Mouse (Mus musculus) kidney, adult 2 months (tissue): ENCODE results near the gene Rgl2. TPM values are rescaled to one million over a fixed set of nuclear protein-coding genes. Genes with fewer than 3 reads are reported as not detected.

Experiments used
- DNase-seq: peaks from one replicate; pipeline ENCODE4 v3.0.0; 2021
- H3K27ac ChIP-seq: fragments of 200-500 bp; 2 replicates; pipeline ENCODE4 v1.5.1; 2012; ENCODE audit warnings: low read depth, low read length, control low read depth, inconsistent platforms; ENCODE audit not compliant: insufficient read depth
- H3K27me3 ChIP-seq: fragments of 200-500 bp; replicated peaks from 2 replicates; pipeline ENCODE4 v1.6.1; 2012; ENCODE audit warnings: mild to moderate bottlenecking, moderate library complexity, low read length, inconsistent platforms; ENCODE audit not compliant: control insufficient read depth, insufficient read depth
- H3K36me3 ChIP-seq: fragments of 200-500 bp; 2 replicates; pipeline ENCODE4 v1.6.1; 2012; ENCODE audit warnings: mild to moderate bottlenecking, moderate library complexity, low read length, inconsistent platforms; ENCODE audit not compliant: control insufficient read depth, insufficient read depth
- H3K4me1 ChIP-seq: fragments of 200-500 bp; 2 replicates; pipeline ENCODE4 v1.6.1; 2011; ENCODE audit warnings: low read length; ENCODE audit not compliant: control insufficient read depth, insufficient read depth
- H3K4me3 ChIP-seq: fragments of 200-500 bp; 2 replicates; pipeline ENCODE4 v1.5.1; 2011; ENCODE audit warnings: mild to moderate bottlenecking, low read depth, low read length, control low read depth; ENCODE audit not compliant: insufficient read depth
- CTCF ChIP-seq: fragments of 200-500 bp; conservative IDR thresholded peaks from 2 replicates; pipeline ENCODE4 v1.5.1; 2011; ENCODE audit warnings: low read depth, mild to moderate bottlenecking, control low read depth, low read length, moderate library complexity, mixed read lengths; ENCODE audit not compliant: insufficient read depth, insufficient read length
- POLR2A ChIP-seq: fragments of 200-500 bp; IDR thresholded peaks from one replicate; pipeline ENCODE4 v1.6.1; 2011; ENCODE audit warnings: low read depth, low read length, control low read depth
- WGBS: fragments of 180-500 bp; shearing (Covaris S2); methylation state at CpG from one replicate; pipeline ENCODE4 v1.1.7; 2018; 5-methylcytosine and 5-hydroxymethylcytosine counted together
- polyA plus RNA-seq: library from polyadenylated mRNA; depleted of rRNA; stranded (reverse); fragments of >200 nt; gene quantifications from 2 replicates; pipeline ENCODE4 v1.2.3, GENCODE M21; 2012

Rgl2 gene
- polyA plus RNA-seq, 1 experiment, result 61.8 TPM

GRCm38 (mm10) chr17:33935422-33936055, 6.2 kb downstream of the Rgl2 start:
- WGBS, result 80% methylated on average over 21 of the region's 21 CpGs
- no peaks in the 10 kb centered on the region for H3K36me3 ChIP-seq
- H3K27ac ChIP-seq, result no peak overlapping the region
- no peaks in the 10 kb centered on the region for H3K27me3 ChIP-seq
- TF ChIP-seq CTCF (no peak), POLR2A (no peak)
- DNase-seq, result no peak
- H3K4me1 ChIP-seq, result no peaks in the 10 kb centered on the region
- no peak overlapping the region for H3K4me3 ChIP-seq

- Histone ChIP-seq H3K4me1 (no peaks in the 10 kb centered on the region), H3K27ac (no peak overlapping the region), H3K4me3 (no peak overlapping the region), H3K27me3 (no peaks in the 10 kb centered on the region), H3K36me3 (no peaks in the 10 kb centered on the region)
- 87% methylated on average over 15 of the region's 15 CpGs for WGBS
- TF ChIP-seq CTCF, result no peak
- TF ChIP-seq POLR2A, result no peak
- DNase-seq, result no peak
These were observed 7.7 kb downstream of the Rgl2 start for GRCm38 (mm10) chr17:33936993-33937392.

- 69% methylated on average over 11 of the region's 11 CpGs for WGBS
- no peak for TF ChIP-seq POLR2A
- no peak for TF ChIP-seq CTCF
- H3K4me1 ChIP-seq, result no peaks in the 10 kb centered on the region
- H3K4me3 ChIP-seq, result no peak overlapping the region
- H3K27ac ChIP-seq, result no peak overlapping the region
- no peaks in the 10 kb centered on the region for H3K27me3 ChIP-seq
- no peak for DNase-seq
- no peaks in the 10 kb centered on the region for H3K36me3 ChIP-seq
These were observed 9.4 kb downstream of the Rgl2 start for GRCm38 (mm10) chr17:33938783-33939182.

- no peaks in the 10 kb centered on the region for H3K36me3 ChIP-seq
- H3K4me1 ChIP-seq, result no peaks in the 10 kb centered on the region
- H3K27ac ChIP-seq, result peak within 1 kb of the TSS; percentile 79
- WGBS, result under 1% methylated on average over 36 of the region's 36 CpGs
- peak within 1 kb of the TSS; percentile 99 for H3K4me3 ChIP-seq
- TF ChIP-seq POLR2A, result no peak
- TF ChIP-seq CTCF, result no peak
- peak; percentile 95 for DNase-seq
- no peaks in the 10 kb centered on the region for H3K27me3 ChIP-seq
These were observed 11.0 kb downstream of the Rgl2 start, which contains the start of the genes Pfdn6 and Wdr46 for GRCm38 (mm10) chr17:33940206-33940805. Gene Pfdn6 (minus strand): TSS chr17:33940343. Gene Wdr46 (plus strand): TSS chr17:33940660.

DNA sequence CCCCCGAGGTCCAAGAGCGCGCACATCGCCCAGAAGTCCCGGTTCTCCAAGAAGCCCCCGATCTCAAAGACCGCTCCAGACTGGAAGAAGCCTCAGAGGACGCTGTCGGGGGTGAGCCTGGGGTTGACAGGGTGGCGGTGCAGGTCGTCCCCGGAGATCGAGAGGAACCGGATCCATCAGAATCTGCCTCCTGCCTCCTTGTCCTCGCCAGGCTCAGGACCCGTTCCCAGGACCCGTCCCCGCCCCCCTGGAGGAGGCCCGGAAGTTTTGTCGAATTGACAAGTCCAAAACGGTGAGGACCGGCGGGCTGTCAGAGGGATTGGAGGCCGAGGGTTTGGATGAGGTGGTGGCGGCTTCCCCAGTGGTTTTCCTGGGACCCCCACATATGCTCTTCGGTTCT, 11.6 kb downstream of the Rgl2 start:
- Histone ChIP-seq H3K36me3 (no peaks in the 10 kb centered on the region), H3K4me1 (no peaks in the 10 kb centered on the region), H3K27me3 (no peaks in the 10 kb centered on the region), H3K4me3 (peak overlapping the region; percentile 99), H3K27ac (no peak overlapping the region)
- 2% methylated on average over 26 of the region's 26 CpGs for WGBS
- TF ChIP-seq CTCF (no peak), POLR2A (no peak)
- no peak for DNase-seq

- H3K27ac ChIP-seq, result no peak overlapping the region
- H3K36me3 ChIP-seq, result no peaks in the 10 kb centered on the region
- no peak for DNase-seq
- no peaks in the 10 kb centered on the region for H3K4me1 ChIP-seq
- no peaks in the 10 kb centered on the region for H3K27me3 ChIP-seq
- H3K4me3 ChIP-seq, result peak overlapping the region; percentile 99
- TF ChIP-seq CTCF (no peak), POLR2A (no peak)
- 52% methylated on average over 19 of the region's 19 CpGs for WGBS
These were observed 12.0 kb downstream of the Rgl2 start for GRCm38 (mm10) chr17:33941381-33941780.

- no peaks in the 10 kb centered on the region for H3K36me3 ChIP-seq
- H3K4me1 ChIP-seq, result no peaks in the 10 kb centered on the region
- no peak overlapping the region for H3K27ac ChIP-seq
- H3K4me3 ChIP-seq, result no peak overlapping the region
- DNase-seq, result no peak
- no peaks in the 10 kb centered on the region for H3K27me3 ChIP-seq
- WGBS, result 92% methylated on average over 15 of the region's 15 CpGs
- TF ChIP-seq POLR2A (no peak), CTCF (no peak)
These were observed 14.1 kb downstream of the Rgl2 start for GRCm38 (mm10) chr17:33943454-33943853.
